In the genomic region with DNA sequence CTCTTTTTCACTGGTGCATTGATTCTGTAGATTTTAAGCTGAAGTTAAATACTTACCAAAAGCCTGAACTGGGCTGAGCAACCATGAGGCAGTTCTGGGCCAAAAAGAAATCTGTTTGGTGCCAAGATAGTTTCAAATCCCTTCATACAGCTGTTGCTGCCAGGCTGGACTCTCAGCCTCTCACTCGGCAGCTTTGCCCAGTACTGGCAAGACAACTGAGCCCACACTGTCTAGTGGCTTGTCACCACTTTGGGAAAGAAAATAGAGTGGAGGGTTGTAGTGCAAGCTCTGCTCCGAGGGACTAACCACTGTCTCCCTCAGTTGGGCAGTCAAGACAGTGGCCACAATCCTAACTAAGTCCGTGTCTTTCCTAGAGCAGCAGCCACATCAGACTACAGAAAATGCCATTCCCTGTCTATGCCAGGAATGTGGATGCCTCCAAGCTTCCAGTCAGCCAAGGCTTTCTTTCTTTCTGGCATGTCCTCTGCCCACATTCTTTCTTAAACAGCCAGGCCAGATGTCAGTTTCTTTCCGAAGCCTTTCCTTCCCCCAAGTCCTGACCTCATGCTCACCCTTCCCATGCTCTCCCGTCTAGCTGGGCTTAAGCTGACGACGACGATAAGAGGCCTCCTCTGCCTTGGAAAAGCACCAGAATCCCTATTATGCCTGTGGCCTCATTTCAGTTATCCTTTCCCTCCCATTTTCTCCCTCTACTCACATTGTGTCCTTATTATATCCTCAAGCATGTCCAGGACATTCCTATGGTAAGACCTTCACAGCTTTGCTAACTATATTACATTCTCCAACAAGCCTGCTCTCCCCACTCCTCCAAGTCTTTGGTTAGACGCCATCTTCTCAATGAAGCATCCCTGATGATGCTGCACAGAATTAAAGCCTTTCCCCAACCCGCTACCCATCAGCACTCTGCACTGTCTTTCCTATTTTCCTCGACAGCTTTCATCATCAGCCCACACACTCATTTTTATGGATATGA, we compare ENCODE assay signal across 9 mouse cellular contexts. TPM values are rescaled to one million over a fixed set of nuclear protein-coding genes. Genes with fewer than 3 reads are reported as not detected.
A peak's percentile ranks its signal among the peaks of the same experiment; 100 is the strongest.
DNase-seq lines count a peak whose midpoint lies in the region; ATAC-seq and TF ChIP-seq lines count a peak whose summit lies in the region.
"Had no signal": no experiment of that assay in that cellular context is flagged by ENCODE, and none has a peak within 500 bp of the region (broad histone marks: within the 10 kb centered on the region; RNA-seq: fewer than 3 reads in every experiment).

No protein-coding gene starts in this region.

- no peaks in the 10 kb centered on the region for H3K27me3 ChIP-seq in forebrain, postnatal 0 days (ENCODE audit: insufficient read depth, low read length)
- no peaks in the 10 kb centered on the region for H3K27me3 ChIP-seq in forebrain, embryonic 11.5 days (ENCODE audit: control insufficient read depth, insufficient read depth, low read length)
- no peaks in the 10 kb centered on the region for H3K27me3 ChIP-seq in lung, embryonic 16.5 days (ENCODE audit: control insufficient read depth, insufficient read depth, low read depth, low read length)
- no peaks in the 10 kb centered on the region for H3K27me3 ChIP-seq in heart, embryonic 13.5 days (replicated peaks)
- H3K27me3 ChIP-seq in midbrain, embryonic 15.5 days (replicated peaks) = no peaks in the 10 kb centered on the region

- TF ChIP-seq CTCF in forebrain, postnatal 0 days (IDR thresholded peaks at IDR 0.05; ENCODE audit: low read depth) = no peak

- WGBS in forebrain, postnatal 0 days = 49% methylated on average over 11 of the region's 11 CpGs
- 70% methylated on average over 11 of the region's 11 CpGs for WGBS in forebrain, embryonic 11.5 days
- 29% methylated on average over 11 of the region's 11 CpGs for WGBS in lung, embryonic 16.5 days
- WGBS in heart, embryonic 13.5 days = 26% methylated on average over 11 of the region's 11 CpGs
- WGBS in midbrain, embryonic 15.5 days = 54% methylated on average over 11 of the region's 11 CpGs

- H3K4me1 ChIP-seq in forebrain, postnatal 0 days (ENCODE audit: insufficient read depth) = 0 out of 2 replicates have a peak, but pooled peaks cover 6% of the 10 kb centered on the region
- peaks cover 13% of the 10 kb centered on the region; the same call in 1 of the 2 replicates for H3K4me1 ChIP-seq in forebrain, embryonic 11.5 days (replicated peaks; ENCODE audit: control insufficient read depth, insufficient read depth, low read length)
- H3K4me1 ChIP-seq in lung, embryonic 16.5 days (replicated peaks; ENCODE audit: control insufficient read depth, insufficient read depth, low read length) = peaks cover 37% of the 10 kb centered on the region
- peaks cover 68% of the 10 kb centered on the region for H3K4me1 ChIP-seq in heart, embryonic 13.5 days
- peaks cover 19% of the 10 kb centered on the region for H3K4me1 ChIP-seq in midbrain, embryonic 15.5 days

- H3K4me2 ChIP-seq in forebrain, postnatal 0 days (ENCODE audit: low read depth) = no peak overlapping the region
- H3K4me2 ChIP-seq in forebrain, embryonic 11.5 days (ENCODE audit: low read depth, low read length, severe bottlenecking) = no peak overlapping the region
- H3K4me2 ChIP-seq in lung, embryonic 16.5 days (ENCODE audit: low read depth, low read length) = no peak overlapping the region
- peak overlapping the region; percentile 42 for H3K4me2 ChIP-seq in heart, embryonic 13.5 days
- no peak overlapping the region for H3K4me2 ChIP-seq in midbrain, embryonic 15.5 days

- H3K36me3 ChIP-seq in forebrain, postnatal 0 days (ENCODE audit: insufficient read depth) = no peaks in the 10 kb centered on the region
- H3K36me3 ChIP-seq in forebrain, embryonic 11.5 days (ENCODE audit: control insufficient read depth, insufficient read depth, low read length) = no peaks in the 10 kb centered on the region
- H3K36me3 ChIP-seq in lung, embryonic 16.5 days (ENCODE audit: control insufficient read depth, insufficient read depth, low read length) = no peaks in the 10 kb centered on the region
- H3K36me3 ChIP-seq in heart, embryonic 13.5 days = 0 out of 2 replicates have a peak, but pooled peaks cover 6% of the 10 kb centered on the region
- no peaks in the 10 kb centered on the region for H3K36me3 ChIP-seq in midbrain, embryonic 15.5 days (replicated peaks)

- no peak overlapping the region for H3K9ac ChIP-seq in forebrain, postnatal 0 days
- H3K9ac ChIP-seq in forebrain, embryonic 11.5 days (ENCODE audit: low read length) = no peak overlapping the region
- H3K9ac ChIP-seq in lung, embryonic 16.5 days (ENCODE audit: low read length) = no peak overlapping the region
- H3K9ac ChIP-seq in heart, embryonic 13.5 days = peak overlapping the region; percentile 53
- H3K9ac ChIP-seq in midbrain, embryonic 15.5 days = no peak overlapping the region

- peak; percentile 28 for DNase-seq in forebrain, postnatal 0 days
- DNase-seq in forebrain, embryonic 11.5 days (ENCODE audit: low spot score) = no peak
- no peak for DNase-seq in lung, adult 18-20 months
- DNase-seq in spleen, adult 18-20 months = no peak
- no peak for DNase-seq in frontal cortex, postnatal 10 days (ENCODE audit: low spot score in 2 of 2)

- H3K9me3 ChIP-seq in forebrain, postnatal 0 days (ENCODE audit: low read length) = no peaks in the 10 kb centered on the region
- H3K9me3 ChIP-seq in forebrain, embryonic 11.5 days (ENCODE audit: control insufficient read depth, low read length) = no peaks in the 10 kb centered on the region
- no peaks in the 10 kb centered on the region for H3K9me3 ChIP-seq in lung, embryonic 16.5 days (ENCODE audit: control insufficient read depth, low read length)
- H3K9me3 ChIP-seq in heart, embryonic 13.5 days = no peaks in the 10 kb centered on the region
- no peaks in the 10 kb centered on the region for H3K9me3 ChIP-seq in midbrain, embryonic 15.5 days

- ATAC-seq in forebrain, postnatal 0 days = peak; percentile 71
- no peak for ATAC-seq in forebrain, embryonic 11.5 days (replicated peaks; ENCODE audit: low FRiP score)
- ATAC-seq in lung, embryonic 16.5 days (ENCODE audit: low read depth) = peak; percentile 72
- ATAC-seq in heart, embryonic 13.5 days (ENCODE audit: extremely low read depth, insufficient number of reproducible peaks, low FRiP score, low TSS enrichment) = no peak
- 0 out of 2 replicates have a peak, but pooled peaks have one; percentile 39 for ATAC-seq in midbrain, embryonic 15.5 days (replicated peaks)

- no peak overlapping the region for H3K27ac ChIP-seq in forebrain, postnatal 0 days (ENCODE audit: low read depth, low read length)
- no peak overlapping the region for H3K27ac ChIP-seq in forebrain, embryonic 11.5 days (ENCODE audit: low read depth, low read length)
- H3K27ac ChIP-seq in lung, embryonic 16.5 days (ENCODE audit: low read length) = peak overlapping the region; percentile 65
- peak overlapping the region; percentile 87 for H3K27ac ChIP-seq in heart, embryonic 13.5 days (replicated peaks)
- H3K27ac ChIP-seq in midbrain, embryonic 15.5 days = 0 out of 2 replicates have a peak overlapping the region, but pooled peaks have one; percentile 12

- no peak overlapping the region for H3K4me3 ChIP-seq in forebrain, postnatal 0 days (ENCODE audit: low read depth, low read length)
- H3K4me3 ChIP-seq in forebrain, embryonic 11.5 days (ENCODE audit: low read depth, low read length) = no peak overlapping the region
- no peak overlapping the region for H3K4me3 ChIP-seq in lung, embryonic 16.5 days (ENCODE audit: low read length)
- no peak overlapping the region for H3K4me3 ChIP-seq in heart, embryonic 13.5 days
- H3K4me3 ChIP-seq in midbrain, embryonic 15.5 days = no peak overlapping the region
- H3K4me3 ChIP-seq: erythroblast, embryonic 14.5 days had no signal

RNA-seq across cellular contexts. Expression of a gene that starts 57.7 kb away (rescaled TPM):
- total RNA-seq in forebrain, postnatal 0 days (2014; rRNA removed) = 433 and 606 TPM in 2 replicates
- polyA plus RNA-seq in forebrain, postnatal 0 days (2015; fragmentation: Nextera tagmentation; extraction: Ambion mirVana) = 94.1 and 102 TPM in 2 replicates
- 103 and 119 TPM in 2 replicates for polyA plus RNA-seq in forebrain, embryonic 11.5 days (2014; fragmentation: Nextera tagmentation; extraction: Ambion mirVana)
- polyA plus RNA-seq in lung, embryonic 16.5 days (2015; fragmentation: Nextera tagmentation; extraction: Ambion mirVana) = 126 and 134 TPM in 2 replicates
- 82.1 and 89.2 TPM in 2 replicates for polyA plus RNA-seq in heart, embryonic 13.5 days (2015; fragmentation: Nextera tagmentation; extraction: Ambion mirVana)
- polyA plus RNA-seq in midbrain, embryonic 15.5 days (2015; fragmentation: Nextera tagmentation; extraction: Ambion mirVana) = 64.4 and 67.9 TPM in 2 replicates

Comparison
In these comparisons a context has a peak if more than half of its experiments do, and no peak if none do; other contexts are left out.
1. ATAC-seq: peak in forebrain, postnatal 0 days (single experiment), lung, embryonic 16.5 days (single experiment) and midbrain, embryonic 15.5 days (single experiment); none in forebrain, embryonic 11.5 days (single experiment) and heart, embryonic 13.5 days (single experiment).
2. H3K27ac ChIP-seq: peak in lung, embryonic 16.5 days (single experiment), heart, embryonic 13.5 days (single experiment) and midbrain, embryonic 15.5 days (single experiment); none in forebrain, postnatal 0 days (single experiment) and forebrain, embryonic 11.5 days (single experiment).